Mouse (Mus musculus) lung, embryonic 16.5 days (tissue): ENCODE measurements around the gene Dnaaf5. TPM values are rescaled to one million over a fixed set of nuclear protein-coding genes. Genes with fewer than 3 reads are reported as not detected.
A peak's percentile ranks its signal among the peaks of the same experiment; 100 is the strongest.

Experiments used
- ATAC-seq: fragments of 200-750 bp; cut with Nextera tagmentation; 2 replicates; pipeline ENCODE4 v1.8.0; 2017; ENCODE audit warnings: low read depth, mild to moderate bottlenecking, moderate library complexity
- H3K27ac ChIP-seq: fragments of 300-500 bp; sonication (generic); 2 replicates; pipeline ENCODE4 v1.5.1; 2014; ENCODE audit warnings: mild to moderate bottlenecking, control low read depth, low read length
- H3K27me3 ChIP-seq: fragments of 300-500 bp; sonication (generic); 2 replicates; pipeline ENCODE4 v1.6.1; 2014; ENCODE audit warnings: low read depth, low read length, mixed read lengths; ENCODE audit not compliant: control insufficient read depth, insufficient read depth
- H3K36me3 ChIP-seq: fragments of 300-500 bp; sonication (generic); 2 replicates; pipeline ENCODE4 v1.6.1; 2014; ENCODE audit warnings: low read length; ENCODE audit not compliant: control insufficient read depth, insufficient read depth
- H3K4me1 ChIP-seq: fragments of 300-500 bp; sonication (generic); replicated peaks from 2 replicates; pipeline ENCODE4 v1.6.1; 2014; ENCODE audit warnings: low read length, mixed read lengths; ENCODE audit not compliant: control insufficient read depth, insufficient read depth
- H3K4me2 ChIP-seq: fragments of 300-500 bp; sonication (generic); 2 replicates; pipeline ENCODE4 v1.6.1; 2014; ENCODE audit warnings: low read depth, low read length, control low read depth
- H3K4me3 ChIP-seq: fragments of 300-500 bp; sonication (generic); 2 replicates; pipeline ENCODE4 v1.5.1; 2014; ENCODE audit warnings: mild to moderate bottlenecking, low read length, control low read depth
- H3K9ac ChIP-seq: fragments of 300-500 bp; sonication (generic); 2 replicates; pipeline ENCODE4 v1.6.1; 2014; ENCODE audit warnings: low read length, control low read depth
- H3K9me3 ChIP-seq: fragments of 300-500 bp; sonication (generic); 2 replicates; pipeline ENCODE4 v1.6.1; 2016; ENCODE audit warnings: low read length; ENCODE audit not compliant: control insufficient read depth
- WGBS: fragments of 180-500 bp; shearing (Covaris S2); extraction: QIAGEN DNeasy Blood & Tissue Kit; methylation state at CpG from one replicate; pipeline ENCODE4 v1.1.7; 2014; 5-methylcytosine and 5-hydroxymethylcytosine counted together
- polyA plus RNA-seq: library from polyadenylated mRNA; unstranded; fragments of >200 nt; fragmentation: Nextera tagmentation; extraction: Ambion mirVana; gene quantifications from 2 replicates; pipeline ENCODE4 v1.2.1, GENCODE M21; 2015

Dnaaf5 gene
- polyA plus RNA-seq, 1 experiment from 2014 or later, result 5.8 TPM

DNA sequence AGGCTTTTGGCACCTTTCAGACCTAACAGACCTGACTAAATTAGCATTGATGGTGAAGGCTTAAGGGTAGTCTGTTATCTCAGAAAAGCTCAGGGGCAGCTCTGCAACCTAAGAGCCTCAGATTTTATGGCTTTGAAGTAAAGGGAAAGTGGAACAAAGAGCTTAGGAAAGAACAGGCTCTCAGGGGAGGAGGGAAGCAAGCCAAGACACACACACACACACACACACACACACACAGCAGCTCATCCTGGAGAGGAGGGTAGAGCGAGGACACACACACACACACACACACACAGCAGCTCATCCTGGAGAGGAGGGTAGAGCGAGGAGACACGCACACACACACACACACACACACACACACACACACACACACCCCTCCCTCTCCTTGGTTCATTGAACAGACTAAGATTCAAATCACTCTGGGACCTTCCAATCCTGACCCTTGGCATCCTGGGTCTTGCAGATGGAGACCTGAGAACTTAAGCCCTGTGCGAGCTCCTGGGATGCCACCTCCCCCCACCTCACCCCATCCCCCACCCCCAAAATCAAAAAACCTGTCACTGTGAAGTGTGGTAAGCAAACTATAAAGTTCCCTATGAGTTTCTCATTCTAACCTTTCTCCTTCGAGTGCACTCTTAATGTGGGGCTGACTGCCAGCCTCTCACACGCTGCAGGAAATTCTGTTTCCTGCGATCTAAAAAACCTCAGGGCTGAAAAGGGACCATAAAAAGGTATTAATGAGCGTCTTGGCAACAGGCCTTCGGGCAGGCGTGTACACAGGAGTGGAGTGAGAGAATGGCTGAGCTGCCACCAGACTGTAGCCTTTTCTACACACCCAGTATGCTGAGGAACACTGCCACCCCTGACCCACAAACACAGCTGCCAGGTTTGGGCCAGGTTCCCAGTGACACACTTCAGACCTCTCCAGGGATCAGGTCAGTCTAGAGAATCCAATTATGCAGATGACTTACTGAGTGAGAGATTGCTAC is 24.8 kb downstream of the Dnaaf5 start:
- Histone ChIP-seq H3K4me2 (no peak overlapping the region), H3K36me3 (peaks cover 17% of the 10 kb centered on the region), H3K27me3 (no peaks in the 10 kb centered on the region), H3K4me1 (peaks cover 12% of the 10 kb centered on the region), H3K4me3 (no peak overlapping the region), H3K27ac (peak overlapping the region; percentile 66), H3K9ac (no peak overlapping the region; the same call in 1 of the 2 replicates), H3K9me3 (no peaks in the 10 kb centered on the region)
- WGBS, result 37% methylated on average over 8 of the region's 10 CpGs
- peak; percentile 73 for ATAC-seq

DNA sequence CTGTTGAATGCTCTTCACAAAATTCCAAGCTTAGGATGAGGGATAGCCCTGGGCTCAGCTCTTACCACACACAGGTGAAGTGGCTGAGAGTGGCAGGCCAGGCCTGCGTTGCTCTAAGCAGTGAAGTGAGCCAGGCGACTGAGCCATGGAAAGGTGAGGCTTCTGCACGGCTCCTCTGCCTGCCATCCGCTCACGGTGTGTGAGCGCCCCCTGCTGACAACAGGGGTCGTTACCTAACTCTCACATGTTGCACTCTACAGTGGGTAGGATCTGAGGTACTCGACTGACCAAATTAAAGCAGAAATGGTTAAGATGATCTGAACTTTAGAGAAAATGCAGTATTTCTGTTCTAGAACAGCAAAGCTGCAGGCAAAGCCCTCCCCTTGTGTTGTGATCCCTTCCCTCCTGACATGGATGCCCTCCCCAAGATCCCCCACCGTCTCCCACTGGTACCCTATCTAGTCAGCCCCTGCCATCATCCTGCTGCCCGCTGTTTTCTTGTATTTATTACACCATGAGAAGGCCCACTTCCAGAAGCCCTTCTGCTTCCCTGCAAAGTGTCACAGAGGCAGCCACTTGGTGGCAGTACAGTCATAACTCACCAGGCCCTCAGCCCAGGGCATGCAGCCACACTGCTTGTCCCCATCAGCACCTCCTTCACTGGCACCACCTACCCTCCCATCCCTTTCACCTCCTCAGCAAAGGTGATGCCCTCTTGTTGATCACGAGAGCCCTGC is 29.0 kb downstream of the Dnaaf5 start:
- Histone ChIP-seq H3K27me3 (no peaks in the 10 kb centered on the region), H3K4me1 (peaks cover 9% of the 10 kb centered on the region), H3K9me3 (no peaks in the 10 kb centered on the region), H3K36me3 (peaks cover 22% of the 10 kb centered on the region), H3K27ac (no peak overlapping the region), H3K9ac (no peak overlapping the region), H3K4me3 (no peak overlapping the region), H3K4me2 (no peak overlapping the region)
- 24% methylated on average over 11 of the region's 11 CpGs for WGBS
- ATAC-seq, result peak; percentile 79

DNA sequence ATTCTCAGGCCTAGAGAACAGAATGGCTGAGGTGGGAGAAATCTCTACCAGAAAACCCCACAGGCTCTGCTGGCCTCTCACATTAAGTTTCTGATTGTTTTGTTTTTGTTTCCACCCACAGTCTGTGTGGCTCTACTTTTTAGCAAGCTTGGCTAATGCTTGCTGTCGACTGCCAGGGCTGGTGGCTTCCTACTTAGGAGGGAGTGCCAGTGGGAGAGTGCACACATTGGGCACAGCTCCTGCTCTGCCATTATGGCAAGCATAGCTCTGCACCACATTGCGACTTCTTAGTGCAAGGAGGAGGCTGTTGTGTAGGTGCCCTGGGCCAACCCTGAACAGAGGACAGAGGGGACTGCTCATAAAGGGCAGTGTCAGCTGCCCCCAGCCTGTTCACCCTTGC is 33.1 kb downstream of the Dnaaf5 start:
- Histone ChIP-seq H3K4me3 (no peak overlapping the region), H3K9me3 (no peaks in the 10 kb centered on the region), H3K4me1 (no peaks in the 10 kb centered on the region), H3K9ac (no peak overlapping the region), H3K27ac (no peak overlapping the region), H3K4me2 (no peak overlapping the region), H3K27me3 (no peaks in the 10 kb centered on the region), H3K36me3 (peaks cover 29% of the 10 kb centered on the region)
- WGBS, result 81% methylated on average over 2 of the region's 2 CpGs
- no peak for ATAC-seq

DNA sequence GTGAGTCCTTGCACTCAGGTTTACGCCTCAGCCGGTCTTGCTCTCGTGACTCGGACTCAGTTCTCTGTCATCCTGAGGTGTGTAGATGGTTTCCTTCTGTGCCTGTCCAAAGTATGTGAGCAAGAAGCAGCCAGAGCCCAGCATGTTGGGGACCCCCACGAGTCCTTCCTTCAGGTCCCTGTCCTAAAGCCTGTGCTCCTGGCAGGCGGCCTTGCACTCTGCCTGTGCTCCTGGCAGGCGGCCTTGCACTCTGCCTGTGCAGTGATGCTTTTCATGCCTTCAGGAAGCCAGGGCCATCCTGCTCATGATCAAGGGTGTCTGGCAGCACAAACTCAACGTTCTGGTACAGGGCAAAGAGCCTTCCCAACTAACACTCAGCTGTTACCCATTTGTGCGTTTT is 33.6 kb downstream of the Dnaaf5 start:
- H3K9me3 ChIP-seq, result no peaks in the 10 kb centered on the region
- no peaks in the 10 kb centered on the region for H3K4me1 ChIP-seq
- H3K27me3 ChIP-seq, result no peaks in the 10 kb centered on the region
- no peak for ATAC-seq
- 87% methylated on average over 9 of the region's 9 CpGs for WGBS
- peaks cover 29% of the 10 kb centered on the region for H3K36me3 ChIP-seq
- no peak overlapping the region for H3K9ac ChIP-seq
- no peak overlapping the region for H3K27ac ChIP-seq
- H3K4me2 ChIP-seq, result no peak overlapping the region
- H3K4me3 ChIP-seq, result no peak overlapping the region

DNA sequence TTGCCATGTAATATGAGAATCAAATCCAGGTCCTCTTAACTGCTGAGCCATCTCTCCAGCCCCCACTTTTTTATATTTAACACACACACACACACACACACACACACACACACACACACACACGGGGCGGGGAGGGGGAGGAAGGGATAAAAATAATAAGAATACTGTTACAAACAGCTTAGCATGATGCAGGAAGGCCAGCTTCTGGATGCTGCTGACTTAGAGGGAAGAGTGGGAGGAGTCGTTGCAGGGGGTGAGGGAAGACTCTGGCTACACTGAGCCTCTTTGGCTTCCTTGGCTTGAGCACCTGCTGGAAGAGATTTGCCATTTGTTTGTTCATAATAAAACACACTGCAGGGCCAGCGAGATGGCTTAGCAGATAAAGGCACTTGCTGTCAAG is 34.9 kb downstream of the Dnaaf5 start:
- no peak for ATAC-seq
- H3K9me3 ChIP-seq, result no peaks in the 10 kb centered on the region
- peaks cover 29% of the 10 kb centered on the region for H3K36me3 ChIP-seq
- no peak overlapping the region for H3K27ac ChIP-seq
- no peaks in the 10 kb centered on the region for H3K4me1 ChIP-seq
- no peaks in the 10 kb centered on the region for H3K27me3 ChIP-seq
- no peak overlapping the region for H3K4me3 ChIP-seq
- H3K9ac ChIP-seq, result no peak overlapping the region
- H3K4me2 ChIP-seq, result no peak overlapping the region
- WGBS, result 67% methylated on average over 3 of the region's 4 CpGs

DNA sequence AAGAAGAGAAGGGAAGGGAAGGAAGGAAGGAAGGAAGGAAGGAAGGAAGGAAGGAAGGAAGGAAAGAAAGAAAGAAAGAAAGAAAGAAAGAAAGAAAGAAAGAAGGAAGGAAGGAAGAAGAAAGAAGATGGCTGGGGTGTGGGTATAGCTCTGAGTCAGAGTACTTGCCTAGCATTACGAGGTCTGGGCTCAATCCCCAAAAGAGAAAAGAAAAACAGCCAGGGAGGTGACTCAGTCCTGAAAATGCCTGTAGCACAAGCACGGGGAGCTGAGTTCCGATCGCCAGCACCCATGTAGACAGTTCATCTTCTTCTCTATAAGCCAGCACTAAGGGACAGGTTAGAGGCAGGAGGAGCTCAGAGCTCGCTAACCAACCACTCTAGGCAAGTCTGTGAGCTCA is 39.7 kb downstream of the Dnaaf5 start:
- Histone ChIP-seq H3K36me3 (peaks cover 10% of the 10 kb centered on the region), H3K27me3 (no peaks in the 10 kb centered on the region), H3K9me3 (no peaks in the 10 kb centered on the region), H3K4me2 (no peak overlapping the region), H3K4me3 (no peak overlapping the region), H3K9ac (no peak overlapping the region), H3K4me1 (no peaks in the 10 kb centered on the region), H3K27ac (no peak overlapping the region)
- ATAC-seq, result no peak
- whole genome bisulfite sequencing, result 94% methylated on average over 5 of the region's 5 CpGs

DNA sequence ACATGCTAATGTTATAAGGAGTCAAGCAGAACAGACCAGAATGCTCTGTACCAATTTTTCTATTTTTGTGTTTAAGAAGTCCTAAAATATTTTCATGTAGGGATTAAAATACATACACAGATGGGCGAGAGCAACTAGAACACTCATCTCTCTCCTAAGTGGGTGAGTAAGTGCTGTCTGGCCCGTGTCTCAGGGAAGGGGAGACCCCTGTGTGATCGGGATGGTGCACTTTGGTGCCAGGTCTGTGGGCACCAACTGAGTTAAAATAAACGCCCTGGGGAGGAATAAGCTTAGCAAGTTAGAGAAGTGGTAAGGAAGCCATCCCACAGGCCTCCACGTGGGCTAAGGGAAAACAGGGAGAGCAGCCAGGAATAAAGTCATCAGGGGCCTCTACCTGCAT is 40.9 kb downstream of the Dnaaf5 start:
- no peaks in the 10 kb centered on the region for H3K9me3 ChIP-seq

DNA sequence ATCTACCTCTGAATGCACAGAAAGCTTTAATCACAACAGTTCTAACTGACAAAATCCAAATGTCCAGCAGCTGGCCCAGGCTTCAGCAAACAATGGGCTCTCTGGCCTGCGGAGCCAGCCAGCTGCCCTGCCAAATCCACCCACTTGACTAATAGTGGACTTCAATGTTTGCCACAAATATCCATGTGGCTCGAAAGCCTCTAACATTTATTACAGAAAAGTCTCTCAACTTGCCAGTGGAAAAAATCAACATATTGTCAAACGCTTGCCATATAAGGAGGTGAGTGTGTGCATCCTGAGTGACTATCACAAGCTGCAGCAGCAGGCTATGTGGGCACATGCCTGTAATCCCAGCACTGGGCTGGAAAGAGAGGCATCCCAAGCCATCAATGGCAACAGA is 48.8 kb downstream of the Dnaaf5 start:
- no peak overlapping the region for H3K27ac ChIP-seq
- no peaks in the 10 kb centered on the region for H3K27me3 ChIP-seq
- H3K4me1 ChIP-seq, result peaks cover 23% of the 10 kb centered on the region
- no peak overlapping the region for H3K9ac ChIP-seq
- no peaks in the 10 kb centered on the region for H3K36me3 ChIP-seq
- no peak overlapping the region for H3K4me3 ChIP-seq
- H3K9me3 ChIP-seq, result no peaks in the 10 kb centered on the region
- no peak for ATAC-seq
- H3K4me2 ChIP-seq, result no peak overlapping the region
- 56% methylated on average over 3 of the region's 3 CpGs for WGBS

More for the DNA sequence above, 40.9 kb downstream of the Dnaaf5 start:
- Histone ChIP-seq H3K4me3 (no peak overlapping the region), H3K27ac (no peak overlapping the region), H3K36me3 (peaks cover 10% of the 10 kb centered on the region; the same call in 1 of the 2 replicates), H3K4me1 (no peaks in the 10 kb centered on the region), H3K9ac (no peak overlapping the region), H3K27me3 (no peaks in the 10 kb centered on the region), H3K4me2 (no peak overlapping the region)
- ATAC-seq, result no peak
- 74% methylated on average over 5 of the region's 5 CpGs for WGBS

DNA sequence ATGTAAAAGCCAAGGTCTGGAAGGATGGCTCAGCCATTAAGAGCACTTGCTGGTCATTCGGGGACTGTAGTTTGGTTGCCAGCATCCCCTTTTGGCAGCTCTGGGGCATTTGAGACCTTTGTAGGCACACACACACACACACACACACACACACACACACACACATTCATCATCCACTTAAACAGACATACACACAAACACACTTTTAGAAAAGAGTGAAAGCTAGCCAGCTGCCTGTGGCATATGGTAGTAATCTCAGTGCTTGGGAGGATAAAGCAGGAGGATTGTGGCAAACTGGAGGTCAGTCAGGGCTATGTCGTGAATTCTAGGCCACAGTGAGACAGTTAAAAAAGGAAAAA is 49.6 kb downstream of the Dnaaf5 start:
- Histone ChIP-seq H3K9ac (peak overlapping the region; percentile 76), H3K27ac (peak overlapping the region; percentile 92), H3K4me3 (peak overlapping the region; percentile 92), H3K4me1 (peaks cover 23% of the 10 kb centered on the region), H3K36me3 (no peaks in the 10 kb centered on the region), H3K27me3 (no peaks in the 10 kb centered on the region), H3K4me2 (peak overlapping the region; percentile 76), H3K9me3 (no peaks in the 10 kb centered on the region)
- 43% methylated on average over 2 of the region's 2 CpGs for WGBS
- ATAC-seq, result no peak
